Mouse (Mus musculus) G1E (cell line): ENCODE measurements around the gene Ppm1h.

Experiments
- CTCF ChIP-seq: IDR thresholded peaks from 2 replicates; pipeline ENCODE4 v1.5.1; 2012; ENCODE audit warnings: low read depth, low read length, inconsistent platforms, mixed read lengths
- GATA1 ChIP-seq: IDR thresholded peaks from 2 replicates; pipeline ENCODE4 v1.6.1; 2012; ENCODE audit warnings: borderline replicate concordance, low read length, inconsistent platforms, mixed read lengths
- GATA2 ChIP-seq: IDR thresholded peaks from 2 replicates; pipeline ENCODE4 v1.6.1; 2012; ENCODE audit warnings: low read depth, low read length, inconsistent platforms, borderline replicate concordance
- POLR2AphosphoS5 ChIP-seq: IDR thresholded peaks from 2 replicates; pipeline ENCODE4 v1.6.1; 2012; ENCODE audit warnings: low read depth, low read length, inconsistent platforms; ENCODE audit not compliant: insufficient replicate concordance

DNA sequence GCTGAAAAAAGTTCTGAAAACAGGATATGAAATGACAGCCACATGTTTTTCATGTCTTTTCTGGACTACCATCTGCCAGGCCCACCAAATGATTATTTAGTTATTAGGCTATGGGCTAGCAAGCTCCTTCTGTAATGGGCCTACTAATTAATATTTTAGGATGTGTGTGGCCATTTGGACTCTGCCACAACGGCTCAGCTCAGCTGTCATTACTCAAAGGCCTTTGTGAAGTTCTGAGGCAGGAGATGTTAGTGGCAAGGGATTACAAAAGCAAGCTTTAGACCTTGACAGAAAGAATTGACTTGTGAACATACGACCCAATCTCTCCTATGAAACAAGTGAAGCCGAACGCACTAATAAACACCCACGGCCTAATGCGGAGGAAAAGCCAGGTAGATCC is 272.4 kb downstream of the Ppm1h start:
- TF ChIP-seq CTCF (no peak), GATA1 (no peak), POLR2AphosphoS5 (no peak), GATA2 (no peak)
